Mouse (Mus musculus): Measurements from ENCODE around the gene Per1. TPM values are rescaled to one million over a fixed set of nuclear protein-coding genes. Genes with fewer than 3 reads are reported as not detected.

The Per1 gene
- total and polyA plus RNA-seq, 3 experiments: 36.4 to 79.8 (median 44.4) TPM

- Histone ChIP-seq H3K9ac (ENCODE audit: low read depth, low read length) (no peak overlapping the region), H3K27me3 (ENCODE audit: control insufficient read depth, insufficient read depth, low read length) (no peaks in the 10 kb centered on the region), H3K79me2 (replicated peaks; ENCODE audit: control insufficient read depth, insufficient read depth, low read length) (no peaks in the 10 kb centered on the region), H3K4me1 (ENCODE audit: control insufficient read depth, insufficient read depth, low read length) (no peaks in the 10 kb centered on the region; the same call in 1 of the 2 replicates), H3K36me3 (ENCODE audit: control insufficient read depth, insufficient read depth, low read length) (no peaks in the 10 kb centered on the region), H3K27ac (no peak overlapping the region), H3K4me3 (no peak overlapping the region)
- intact Hi-C loops (cut with DNase I): no loop called here
- TF ChIP-seq EP300 (IDR thresholded peaks at IDR 0.05; ENCODE audit: insufficient read depth, low read depth, low read length) (no peak), POLR2A (IDR thresholded peaks at IDR 0.05; ENCODE audit: insufficient read depth, low read depth, low read length) (no peak), CTCF (IDR thresholded peaks at IDR 0.05) (no peak)
- WGBS: 85% methylated on average over 7 of the region's 7 CpGs
- no peak for DNase-seq
Measured at GRCm38 (mm10) chr11:69081613-69082012, 13.4 kb upstream of the Per1 start.

GRCm38 (mm10) chr11:69085608-69086007 is 9.4 kb upstream of the Per1 start:
- WGBS: 80% methylated on average over 6 of the region's 6 CpGs

GRCm38 (mm10) chr11:69086390-69086789 is 8.6 kb upstream of the Per1 start:
- peaks cover 7% of the 10 kb centered on the region for H3K79me2 ChIP-seq (replicated peaks; ENCODE audit: control insufficient read depth, insufficient read depth, low read length)
- no peak overlapping the region for H3K27ac ChIP-seq
- no peaks in the 10 kb centered on the region for H3K27me3 ChIP-seq (ENCODE audit: control insufficient read depth, insufficient read depth, low read length)
- H3K4me3 ChIP-seq: no peak overlapping the region
- H3K4me1 ChIP-seq (ENCODE audit: control insufficient read depth, insufficient read depth, low read length): peaks cover 8% of the 10 kb centered on the region
- no peak overlapping the region for H3K9ac ChIP-seq (ENCODE audit: low read depth, low read length)
- WGBS: 51% methylated on average over 6 of the region's 6 CpGs
- H3K36me3 ChIP-seq (ENCODE audit: control insufficient read depth, insufficient read depth, low read length): peaks cover 5% of the 10 kb centered on the region
- peak; percentile 7 to 18 for DNase-seq
- intact Hi-C loops (cut with DNase I): no loop called here
- TF ChIP-seq CTCF (IDR thresholded peaks at IDR 0.05) (no peak), POLR2A (IDR thresholded peaks at IDR 0.05; ENCODE audit: insufficient read depth, low read depth, low read length) (0 out of 2 replicates have a peak, but pooled peaks have one; percentile 13)

More at GRCm38 (mm10) chr11:69085608-69086007, 9.4 kb upstream of the Per1 start:
- intact Hi-C loops (cut with DNase I): no loop called here
- H3K36me3 ChIP-seq (ENCODE audit: control insufficient read depth, insufficient read depth, low read length): peaks cover 5% of the 10 kb centered on the region
- no peaks in the 10 kb centered on the region for H3K27me3 ChIP-seq (ENCODE audit: control insufficient read depth, insufficient read depth, low read length)
- peaks cover 7% of the 10 kb centered on the region for H3K79me2 ChIP-seq (replicated peaks; ENCODE audit: control insufficient read depth, insufficient read depth, low read length)
- TF ChIP-seq EP300 (IDR thresholded peaks at IDR 0.05; ENCODE audit: insufficient read depth, low read depth, low read length) (no peak), POLR2A (IDR thresholded peaks at IDR 0.05; ENCODE audit: insufficient read depth, low read depth, low read length) (no peak), CTCF (IDR thresholded peaks at IDR 0.05) (no peak)
- H3K9ac ChIP-seq (ENCODE audit: low read depth, low read length): no peak overlapping the region
- DNase-seq: no peak
- no peak overlapping the region for H3K4me3 ChIP-seq
- H3K4me1 ChIP-seq (ENCODE audit: control insufficient read depth, insufficient read depth, low read length): peaks cover 8% of the 10 kb centered on the region
- H3K27ac ChIP-seq: no peak overlapping the region

GRCm38 (mm10) chr11:69087082-69087481 is 7.9 kb upstream of the Per1 start:
- H3K27ac ChIP-seq: no peak overlapping the region
- H3K4me1 ChIP-seq (ENCODE audit: control insufficient read depth, insufficient read depth, low read length): peaks cover 8% of the 10 kb centered on the region
- 55% methylated on average over 4 of the region's 4 CpGs for WGBS
- TF ChIP-seq POLR2A (IDR thresholded peaks at IDR 0.05; ENCODE audit: insufficient read depth, low read depth, low read length) (no peak), EP300 (IDR thresholded peaks at IDR 0.05; ENCODE audit: insufficient read depth, low read depth, low read length) (no peak), CTCF (IDR thresholded peaks at IDR 0.05) (no peak)
- H3K9ac ChIP-seq (ENCODE audit: low read depth, low read length): no peak overlapping the region
- no peak overlapping the region for H3K4me3 ChIP-seq
- intact Hi-C loops (cut with DNase I): no loop called here
- H3K36me3 ChIP-seq (ENCODE audit: control insufficient read depth, insufficient read depth, low read length): peaks cover 5% of the 10 kb centered on the region
- no peaks in the 10 kb centered on the region for H3K27me3 ChIP-seq (ENCODE audit: control insufficient read depth, insufficient read depth, low read length)
- H3K79me2 ChIP-seq (replicated peaks; ENCODE audit: control insufficient read depth, insufficient read depth, low read length): peaks cover 7% of the 10 kb centered on the region
- DNase-seq: peak in 1 of 2 experiments; percentile 27

- intact Hi-C loops (cut with DNase I): no loop called here
- 76% methylated on average over 2 of the region's 2 CpGs for WGBS
- TF ChIP-seq CTCF (IDR thresholded peaks at IDR 0.05): no peak
- no peak for TF ChIP-seq EP300 (IDR thresholded peaks at IDR 0.05; ENCODE audit: insufficient read depth, low read depth, low read length)
- no peak for TF ChIP-seq POLR2A (IDR thresholded peaks at IDR 0.05; ENCODE audit: insufficient read depth, low read depth, low read length)
- H3K9ac ChIP-seq (ENCODE audit: low read depth, low read length): no peak overlapping the region
- H3K4me3 ChIP-seq: no peak overlapping the region
- peaks cover 8% of the 10 kb centered on the region for H3K4me1 ChIP-seq (ENCODE audit: control insufficient read depth, insufficient read depth, low read length)
- no peak overlapping the region for H3K27ac ChIP-seq
- no peaks in the 10 kb centered on the region for H3K27me3 ChIP-seq (ENCODE audit: control insufficient read depth, insufficient read depth, low read length)
- peaks cover 5% of the 10 kb centered on the region for H3K36me3 ChIP-seq (ENCODE audit: control insufficient read depth, insufficient read depth, low read length)
- H3K79me2 ChIP-seq (replicated peaks; ENCODE audit: control insufficient read depth, insufficient read depth, low read length): peaks cover 7% of the 10 kb centered on the region
- DNase-seq: peak in 1 of 2 experiments; percentile 18
Measured at GRCm38 (mm10) chr11:69087597-69087996, 7.4 kb upstream of the Per1 start.

- Histone ChIP-seq H3K79me2 (replicated peaks; ENCODE audit: control insufficient read depth, insufficient read depth, low read length) (peaks cover 7% of the 10 kb centered on the region), H3K9ac (ENCODE audit: low read depth, low read length) (peak within 1 kb of the TSS; percentile 100), H3K27ac (peak within 1 kb of the TSS; percentile 100), H3K4me3 (peak within 1 kb of the TSS; percentile 99), H3K36me3 (ENCODE audit: control insufficient read depth, insufficient read depth, low read length) (peaks cover 5% of the 10 kb centered on the region), H3K27me3 (ENCODE audit: control insufficient read depth, insufficient read depth, low read length) (no peaks in the 10 kb centered on the region), H3K4me1 (ENCODE audit: control insufficient read depth, insufficient read depth, low read length) (peaks cover 8% of the 10 kb centered on the region)
- no peak for TF ChIP-seq EP300 (IDR thresholded peaks at IDR 0.05; ENCODE audit: insufficient read depth, low read depth, low read length)
- TF ChIP-seq POLR2A (IDR thresholded peaks at IDR 0.05; ENCODE audit: insufficient read depth, low read depth, low read length): peak; percentile 70; the same call in 1 of the 2 replicates
- under 1% methylated on average over 50 of the region's 67 CpGs for WGBS
- intact Hi-C loops (cut with DNase I): loop anchor here (2.0 kb wide), 1 partner anchor 15 kb away; no protein-coding TSS in a partner anchor
- DNase-seq: peak; percentile 94 to 96
Measured at GRCm38 (mm10) chr11:69088103-69088855, 6.7 kb upstream of the Per1 start, which contains the start of gene Vamp2. TSS of gene Vamp2 (plus strand) at chr11:69088490.
